12 mouse cellular contexts compared by ENCODE assay signal in genomic region chr9:18734177-18734576, GRCm38 (mm10). TPM values are rescaled to one million over a fixed set of nuclear protein-coding genes. Genes with fewer than 3 reads are reported as not detected.
"Had no signal": no experiment of that assay in that cellular context is flagged by ENCODE, and none has a peak within 500 bp of the region (broad histone marks: within the 10 kb centered on the region; RNA-seq: fewer than 3 reads in every experiment).

No protein-coding gene starts in this region.

RNA-seq across cellular contexts. Expression of gene Olfr24, which starts 29.6 kb away (rescaled TPM):
- total RNA-seq: neutrophil, adult 5-6 weeks had no signal
- polyA plus RNA-seq: neural tube, embryonic 14.5 days; neural tube, embryonic 15.5 days; small intestine, adult 2 months; spleen, adult 2 months; stomach, embryonic 14.5 days; stomach, embryonic 15.5 days; stomach, embryonic 16.5 days; stomach, postnatal 0 days; thymus, adult 2 months; thymus, postnatal 0 days; urinary bladder, adult 2 months had no signal

RNA-seq across cellular contexts. Expression of gene Muc16, which starts 59.8 kb away (rescaled TPM):
- total RNA-seq: neutrophil, adult 5-6 weeks had no signal
- polyA plus RNA-seq: neural tube, embryonic 14.5 days; small intestine, adult 2 months had no signal
